Mouse (Mus musculus): ENCODE measurements around the gene Ccnq. TPM values are rescaled to one million over a fixed set of nuclear protein-coding genes. Genes with fewer than 3 reads are reported as not detected.

Ccnq gene
- polyA plus RNA-seq, 1 experiment from 2014 or later: 37.6 TPM

- Histone ChIP-seq H3K36me3 (no peaks in the 10 kb centered on the region), H3K27me3 (no peaks in the 10 kb centered on the region), H3K9me3 (no peaks in the 10 kb centered on the region), H3K4me3 (replicated peaks) (no peak overlapping the region), H3K4me1 (replicated peaks) (no peaks in the 10 kb centered on the region), H3K9ac (replicated peaks) (no peak overlapping the region), H3K4me2 (no peak overlapping the region), H3K27ac (no peak overlapping the region)
- no peak for ATAC-seq (ENCODE audit: insufficient number of reproducible peaks, insufficient read depth, low FRiP score, low TSS enrichment, low read depth)
- 72% methylated on average over 5 of the region's 5 CpGs for WGBS
Measured at GRCm38 (mm10) chr11:78782326-78782725, 30.8 kb upstream of the Ccnq start.

DNA sequence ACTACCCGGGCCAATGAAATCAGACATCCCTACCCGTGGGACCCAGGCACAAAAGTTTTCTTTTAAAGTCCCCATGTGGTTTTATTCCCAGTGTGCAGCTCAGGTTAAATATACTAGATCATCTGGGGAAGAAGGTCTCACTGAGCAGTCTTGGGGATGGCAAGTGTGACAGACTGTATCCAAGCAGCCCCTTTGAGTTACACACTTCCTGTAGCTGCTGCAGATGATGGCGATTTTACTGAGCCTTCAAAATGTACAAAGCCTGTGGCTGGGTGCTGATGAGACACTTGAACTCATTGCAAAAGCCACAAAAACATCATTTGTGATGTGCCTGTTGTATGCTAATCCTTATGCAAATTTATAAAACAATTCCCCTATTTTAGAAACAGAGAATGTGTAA, 29.0 kb upstream of the Ccnq start:
- Histone ChIP-seq H3K27ac (no peak overlapping the region), H3K27me3 (no peaks in the 10 kb centered on the region), H3K4me3 (replicated peaks) (no peak overlapping the region), H3K9ac (replicated peaks) (no peak overlapping the region), H3K9me3 (no peaks in the 10 kb centered on the region), H3K36me3 (no peaks in the 10 kb centered on the region), H3K4me1 (replicated peaks) (no peaks in the 10 kb centered on the region), H3K4me2 (no peak overlapping the region)
- ATAC-seq (ENCODE audit: insufficient number of reproducible peaks, insufficient read depth, low FRiP score, low TSS enrichment, low read depth): no peak
- WGBS: 74% methylated on average over 3 of the region's 3 CpGs

DNA sequence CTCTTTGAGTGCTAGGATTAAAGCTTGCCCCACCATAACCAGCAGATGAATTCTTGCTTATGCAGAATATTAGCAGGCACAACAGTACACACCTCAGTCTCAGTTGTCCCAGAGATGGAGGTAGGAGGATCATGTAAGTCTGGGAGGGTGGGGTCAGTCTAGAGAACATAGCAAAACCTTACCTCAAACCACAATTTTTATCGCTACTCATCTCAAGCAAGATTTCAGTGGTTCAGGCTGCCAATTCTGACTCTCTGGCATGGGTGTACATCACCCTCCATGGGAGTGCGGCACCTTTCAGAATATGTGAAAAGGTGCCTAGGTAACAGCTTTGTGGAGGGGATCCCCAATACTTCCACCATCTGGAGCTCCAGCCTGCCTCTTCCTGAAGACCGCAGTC, 28.5 kb upstream of the Ccnq start:
- Histone ChIP-seq H3K4me1 (replicated peaks) (no peaks in the 10 kb centered on the region), H3K36me3 (no peaks in the 10 kb centered on the region), H3K9ac (replicated peaks) (no peak overlapping the region), H3K4me2 (no peak overlapping the region), H3K4me3 (replicated peaks) (no peak overlapping the region), H3K27me3 (no peaks in the 10 kb centered on the region), H3K27ac (no peak overlapping the region), H3K9me3 (no peaks in the 10 kb centered on the region)
- no peak for ATAC-seq (ENCODE audit: insufficient number of reproducible peaks, insufficient read depth, low FRiP score, low TSS enrichment, low read depth)
- WGBS: 88% methylated on average over 3 of the region's 3 CpGs

DNA sequence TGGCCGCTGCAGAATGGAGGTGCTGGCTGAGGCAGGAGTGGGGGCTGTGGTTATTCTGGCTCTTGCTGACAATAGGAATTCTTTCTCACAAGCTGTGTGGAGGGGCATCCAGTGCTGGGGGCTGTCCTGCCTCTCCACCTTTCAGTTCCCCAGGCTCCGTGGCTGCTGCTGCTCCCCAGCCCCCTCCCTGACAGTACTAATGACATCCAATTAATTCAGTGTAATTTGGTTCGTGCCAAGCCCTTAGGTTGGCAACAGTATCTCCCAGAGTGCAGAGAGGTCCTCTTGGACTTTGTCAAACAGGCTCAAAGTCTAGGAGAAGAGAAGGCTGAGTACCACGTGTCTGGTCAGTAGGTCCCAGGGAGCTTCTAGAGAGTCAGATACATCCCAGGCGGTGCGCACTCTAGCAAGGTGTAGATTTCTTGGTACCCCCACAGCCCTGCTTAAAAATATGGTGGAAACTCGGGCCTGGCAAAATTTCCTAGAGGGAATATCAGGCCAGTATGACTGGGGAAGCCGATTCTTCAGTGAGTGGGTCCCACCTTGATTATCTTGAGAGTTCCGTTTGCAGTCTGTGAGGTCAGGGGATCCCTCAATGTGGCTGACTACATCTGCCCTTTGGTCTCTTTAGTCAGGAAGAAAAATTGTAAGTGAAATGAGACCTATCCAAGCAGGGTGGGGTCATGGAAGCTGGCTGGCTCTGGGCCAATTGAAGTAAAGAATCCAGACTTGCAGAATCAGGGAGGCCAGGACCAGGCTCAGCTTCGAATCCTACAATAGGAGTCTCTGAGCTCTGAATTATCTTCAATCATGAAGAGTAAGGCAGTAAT, 26.5 kb upstream of the Ccnq start:
- Histone ChIP-seq H3K9ac (replicated peaks) (no peak overlapping the region), H3K27ac (no peak overlapping the region), H3K27me3 (no peaks in the 10 kb centered on the region), H3K9me3 (no peaks in the 10 kb centered on the region), H3K36me3 (no peaks in the 10 kb centered on the region), H3K4me3 (replicated peaks) (no peak overlapping the region), H3K4me1 (replicated peaks) (no peaks in the 10 kb centered on the region), H3K4me2 (no peak overlapping the region)
- ATAC-seq (ENCODE audit: insufficient number of reproducible peaks, insufficient read depth, low FRiP score, low TSS enrichment, low read depth): no peak
- 63% methylated on average over 10 of the region's 10 CpGs for WGBS

GRCm38 (mm10) chr11:78771751-78772283, 20.3 kb upstream of the Ccnq start:
- Histone ChIP-seq H3K27ac (no peak overlapping the region), H3K4me1 (replicated peaks) (no peaks in the 10 kb centered on the region), H3K9ac (replicated peaks) (no peak overlapping the region), H3K4me2 (no peak overlapping the region), H3K9me3 (no peaks in the 10 kb centered on the region), H3K27me3 (no peaks in the 10 kb centered on the region), H3K36me3 (no peaks in the 10 kb centered on the region), H3K4me3 (replicated peaks) (no peak overlapping the region)
- WGBS: 57% methylated on average over 11 of the region's 11 CpGs
- ATAC-seq (ENCODE audit: insufficient number of reproducible peaks, insufficient read depth, low FRiP score, low TSS enrichment, low read depth): no peak

- 84% methylated on average over 6 of the region's 6 CpGs for WGBS
Measured at GRCm38 (mm10) chr11:78770436-78770835, 18.9 kb upstream of the Ccnq start.

GRCm38 (mm10) chr11:78768778-78769177, 17.2 kb upstream of the Ccnq start:
- no peaks in the 10 kb centered on the region for H3K27me3 ChIP-seq
- WGBS: 30% methylated on average over 3 of the region's 3 CpGs
- no peaks in the 10 kb centered on the region for H3K36me3 ChIP-seq
- no peak overlapping the region for H3K4me2 ChIP-seq
- H3K9ac ChIP-seq (replicated peaks): no peak overlapping the region
- no peaks in the 10 kb centered on the region for H3K9me3 ChIP-seq
- no peak overlapping the region for H3K27ac ChIP-seq
- no peak; the same call in 1 of the 2 replicates for ATAC-seq (ENCODE audit: insufficient number of reproducible peaks, insufficient read depth, low FRiP score, low TSS enrichment, low read depth)
- no peak overlapping the region for H3K4me3 ChIP-seq (replicated peaks)
- H3K4me1 ChIP-seq (replicated peaks): 0 out of 2 replicates have a peak, but pooled peaks cover 9% of the 10 kb centered on the region

More at GRCm38 (mm10) chr11:78770436-78770835, 18.9 kb upstream of the Ccnq start:
- Histone ChIP-seq H3K27ac (no peak overlapping the region), H3K4me1 (replicated peaks) (no peaks in the 10 kb centered on the region), H3K4me3 (replicated peaks) (no peak overlapping the region), H3K4me2 (no peak overlapping the region), H3K27me3 (no peaks in the 10 kb centered on the region), H3K36me3 (no peaks in the 10 kb centered on the region), H3K9ac (replicated peaks) (no peak overlapping the region), H3K9me3 (no peaks in the 10 kb centered on the region)
- ATAC-seq (ENCODE audit: insufficient number of reproducible peaks, insufficient read depth, low FRiP score, low TSS enrichment, low read depth): no peak

- no peaks in the 10 kb centered on the region for H3K9me3 ChIP-seq
- H3K27me3 ChIP-seq: 0 out of 2 replicates have a peak, but pooled peaks cover 3% of the 10 kb centered on the region
- ATAC-seq (ENCODE audit: insufficient number of reproducible peaks, insufficient read depth, low FRiP score, low TSS enrichment, low read depth): no peak
- H3K4me2 ChIP-seq: no peak overlapping the region
- no peak overlapping the region for H3K27ac ChIP-seq
- peaks cover 9% of the 10 kb centered on the region; the same call in 1 of the 2 replicates for H3K4me1 ChIP-seq (replicated peaks)
- H3K4me3 ChIP-seq (replicated peaks): no peak overlapping the region
- 87% methylated on average over 6 of the region's 6 CpGs for WGBS
- no peaks in the 10 kb centered on the region for H3K36me3 ChIP-seq
- H3K9ac ChIP-seq (replicated peaks): no peak overlapping the region
Measured at GRCm38 (mm10) chr11:78766069-78766830, 14.7 kb upstream of the Ccnq start.

DNA sequence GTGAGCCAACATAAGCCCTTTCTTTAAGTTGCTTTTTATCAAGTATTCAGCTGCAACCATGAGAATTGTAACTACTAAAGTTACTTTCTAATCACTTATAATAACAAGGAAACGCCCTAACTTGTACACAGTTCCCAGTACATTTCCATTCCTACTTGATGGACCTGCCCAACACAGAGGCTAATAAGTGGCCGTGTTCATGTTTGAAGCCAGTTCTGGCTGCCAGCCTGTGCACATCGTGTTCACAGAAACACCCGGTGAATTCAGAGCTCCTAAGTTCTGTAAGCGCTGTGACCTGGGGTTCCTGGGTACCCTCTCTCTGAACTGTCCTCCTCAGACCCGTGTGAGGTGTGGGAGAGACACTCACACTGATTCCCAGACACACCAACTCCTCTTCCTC, 13.3 kb upstream of the Ccnq start:
- Histone ChIP-seq H3K27me3 (0 out of 2 replicates have a peak, but pooled peaks cover 3% of the 10 kb centered on the region), H3K9me3 (no peaks in the 10 kb centered on the region), H3K27ac (no peak overlapping the region), H3K4me3 (replicated peaks) (no peak overlapping the region), H3K4me1 (replicated peaks) (peaks cover 9% of the 10 kb centered on the region; the same call in 1 of the 2 replicates), H3K4me2 (no peak overlapping the region), H3K9ac (replicated peaks) (no peak overlapping the region), H3K36me3 (no peaks in the 10 kb centered on the region)
- ATAC-seq (ENCODE audit: insufficient number of reproducible peaks, insufficient read depth, low FRiP score, low TSS enrichment, low read depth): no peak
- WGBS: 80% methylated on average over 6 of the region's 6 CpGs

GRCm38 (mm10) chr11:78764304-78764703, 12.8 kb upstream of the Ccnq start:
- Histone ChIP-seq H3K27me3 (0 out of 2 replicates have a peak, but pooled peaks cover 3% of the 10 kb centered on the region), H3K27ac (no peak overlapping the region), H3K9me3 (no peaks in the 10 kb centered on the region), H3K4me1 (replicated peaks) (peaks cover 9% of the 10 kb centered on the region; the same call in 1 of the 2 replicates), H3K4me2 (no peak overlapping the region), H3K4me3 (replicated peaks) (no peak overlapping the region), H3K9ac (replicated peaks) (no peak overlapping the region), H3K36me3 (no peaks in the 10 kb centered on the region)
- no peak for ATAC-seq (ENCODE audit: insufficient number of reproducible peaks, insufficient read depth, low FRiP score, low TSS enrichment, low read depth)
- 71% methylated on average over 8 of the region's 8 CpGs for WGBS

DNA sequence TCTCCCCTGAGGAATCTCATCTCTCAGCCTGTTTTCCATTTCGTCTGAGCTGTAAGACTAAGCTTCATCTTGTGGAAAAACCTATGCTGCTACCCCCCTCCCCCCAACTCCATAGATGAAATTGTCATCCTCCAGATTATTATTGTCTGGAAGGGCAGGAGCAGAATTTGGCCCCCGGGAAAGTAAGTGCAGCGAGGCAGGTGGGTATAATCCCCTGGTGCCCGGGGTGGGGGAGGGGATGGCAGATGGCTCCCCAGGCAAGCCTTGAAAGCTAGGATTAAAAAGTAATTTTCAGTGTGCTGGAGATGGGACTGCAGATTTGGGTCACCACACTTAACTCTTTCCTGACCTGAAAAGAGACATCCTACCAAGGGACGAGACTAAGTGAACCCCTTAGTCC, 10.7 kb upstream of the Ccnq start:
- Histone ChIP-seq H3K9ac (replicated peaks) (no peak overlapping the region), H3K27me3 (0 out of 2 replicates have a peak, but pooled peaks cover 3% of the 10 kb centered on the region), H3K4me3 (replicated peaks) (no peak overlapping the region), H3K9me3 (no peaks in the 10 kb centered on the region), H3K4me2 (no peak overlapping the region), H3K36me3 (no peaks in the 10 kb centered on the region), H3K27ac (no peak overlapping the region), H3K4me1 (replicated peaks) (peaks cover 9% of the 10 kb centered on the region; the same call in 1 of the 2 replicates)
- 33% methylated on average over 5 of the region's 5 CpGs for WGBS
- no peak for ATAC-seq (ENCODE audit: insufficient number of reproducible peaks, insufficient read depth, low FRiP score, low TSS enrichment, low read depth)

All from limb, embryonic 12.5 days (tissue).